Mouse (Mus musculus) embryonic facial prominence, embryonic 10.5 days (tissue): ENCODE data around the gene Cirbp. TPM values are rescaled to one million over a fixed set of nuclear protein-coding genes. Genes with fewer than 3 reads are reported as not detected.

ENCODE experiments used
- DNase-seq: peaks from one replicate; pipeline ENCODE4 v3.0.0-alpha.2; 2017; ENCODE audit warnings: low spot score
- H3K27ac ChIP-seq: fragments of 300-500 bp; sonication (generic); replicated peaks from 2 replicates; pipeline ENCODE4 v1.5.1; 2016; ENCODE audit warnings: mild to moderate bottlenecking
- H3K27me3 ChIP-seq: fragments of 300-500 bp; sonication (generic); replicated peaks from 2 replicates; pipeline ENCODE4 v1.6.1; 2016; ENCODE audit warnings: low read depth, mild to moderate bottlenecking; ENCODE audit not compliant: poor library complexity, severe bottlenecking
- H3K36me3 ChIP-seq: fragments of 300-500 bp; sonication (generic); replicated peaks from 2 replicates; pipeline ENCODE4 v1.6.1; 2016; ENCODE audit warnings: mild to moderate bottlenecking, moderate library complexity
- H3K4me1 ChIP-seq: fragments of 300-500 bp; sonication (generic); 2 replicates; pipeline ENCODE4 v1.6.1; 2016
- H3K4me3 ChIP-seq: fragments of 300-500 bp; sonication (generic); 2 replicates; pipeline ENCODE4 v1.5.1; 2016; ENCODE audit warnings: mild to moderate bottlenecking, moderate library complexity
- H3K9me3 ChIP-seq: fragments of 300-500 bp; sonication (generic); 2 replicates; pipeline ENCODE4 v1.6.1; 2016; ENCODE audit warnings: mild to moderate bottlenecking
- WGBS: fragments of 180-500 bp; shearing (Covaris S2); methylation state at CpG from one replicate; pipeline ENCODE4 v1.1.7; 2016; 5-methylcytosine and 5-hydroxymethylcytosine counted together
- polyA plus RNA-seq: library from polyadenylated mRNA; unstranded; fragments of >200 nt; fragmentation: Nextera tagmentation; extraction: Ambion mirVana; gene quantifications from 2 replicates; pipeline ENCODE4 v1.2.1, GENCODE M21; 2016

Cirbp gene
- polyA plus RNA-seq, 1 experiment from 2014 or later = 110 TPM

GRCm38 (mm10) chr10:80147719-80148601 is 17.8 kb upstream of the Cirbp start, which contains the start of gene Midn:
Gene Midn, plus strand, starts transcription at chr10:80148272.
- 1% methylated on average over 42 of the region's 42 CpGs for WGBS
- peak; percentile 89 for DNase-seq
- H3K36me3 ChIP-seq = peaks cover 75% of the 10 kb centered on the region
- no peaks in the 10 kb centered on the region for H3K27me3 ChIP-seq
- peaks cover 69% of the 10 kb centered on the region for H3K4me1 ChIP-seq
- peak within 1 kb of the TSS; percentile 99 for H3K4me3 ChIP-seq
- H3K9me3 ChIP-seq = no peaks in the 10 kb centered on the region
- H3K27ac ChIP-seq = peak within 1 kb of the TSS; percentile 100

- Histone ChIP-seq H3K27me3 (no peaks in the 10 kb centered on the region), H3K9me3 (no peaks in the 10 kb centered on the region), H3K27ac (peak overlapping the region; percentile 100), H3K4me3 (peak overlapping the region; percentile 99), H3K36me3 (peaks cover 78% of the 10 kb centered on the region), H3K4me1 (peaks cover 70% of the 10 kb centered on the region)
- peak; percentile 97 for DNase-seq
- WGBS = under 1% methylated on average over 57 of the region's 57 CpGs
Observed at GRCm38 (mm10) chr10:80148610-80149290, 17.0 kb upstream of the Cirbp start.

GRCm38 (mm10) chr10:80149291-80150225 is 16.2 kb upstream of the Cirbp start:
- under 1% methylated on average over 88 of the region's 88 CpGs for WGBS
- H3K36me3 ChIP-seq = peaks cover 78% of the 10 kb centered on the region
- H3K9me3 ChIP-seq = no peaks in the 10 kb centered on the region
- peak; percentile 100 for DNase-seq
- H3K27ac ChIP-seq = peak overlapping the region; percentile 100
- H3K4me1 ChIP-seq = peaks cover 71% of the 10 kb centered on the region
- no peaks in the 10 kb centered on the region for H3K27me3 ChIP-seq
- peak overlapping the region; percentile 99 for H3K4me3 ChIP-seq

- peak; percentile 93 for DNase-seq
- WGBS = under 1% methylated on average over 62 of the region's 71 CpGs
- Histone ChIP-seq H3K27ac (peak overlapping the region; percentile 100), H3K4me1 (peaks cover 73% of the 10 kb centered on the region), H3K36me3 (peaks cover 78% of the 10 kb centered on the region), H3K27me3 (no peaks in the 10 kb centered on the region), H3K9me3 (no peaks in the 10 kb centered on the region), H3K4me3 (peak overlapping the region; percentile 99)
Observed at GRCm38 (mm10) chr10:80150226-80151210, 15.3 kb upstream of the Cirbp start.

- Histone ChIP-seq H3K27me3 (no peaks in the 10 kb centered on the region), H3K36me3 (peaks cover 78% of the 10 kb centered on the region), H3K4me3 (peak overlapping the region; percentile 99), H3K9me3 (no peaks in the 10 kb centered on the region), H3K4me1 (peaks cover 73% of the 10 kb centered on the region), H3K27ac (peak overlapping the region; percentile 100)
- WGBS = under 1% methylated on average over 26 of the region's 26 CpGs
- peak; percentile 74 for DNase-seq
Observed at GRCm38 (mm10) chr10:80151211-80152034, 14.4 kb upstream of the Cirbp start.

GRCm38 (mm10) chr10:80152071-80152872 is 13.5 kb upstream of the Cirbp start:
- Histone ChIP-seq H3K27ac (peak overlapping the region; percentile 100), H3K9me3 (no peaks in the 10 kb centered on the region), H3K36me3 (peaks cover 79% of the 10 kb centered on the region), H3K4me1 (peaks cover 73% of the 10 kb centered on the region), H3K4me3 (peak overlapping the region; percentile 99), H3K27me3 (no peaks in the 10 kb centered on the region)
- whole genome bisulfite sequencing = 6% methylated on average over 15 of the region's 15 CpGs
- peak; percentile 70 for DNase-seq

GRCm38 (mm10) chr10:80152873-80153260 is 12.9 kb upstream of the Cirbp start:
- 45% methylated on average over 3 of the region's 3 CpGs for WGBS
- H3K27ac ChIP-seq = peak overlapping the region; percentile 100
- peak overlapping the region; percentile 99 for H3K4me3 ChIP-seq
- peaks cover 73% of the 10 kb centered on the region for H3K4me1 ChIP-seq
- no peaks in the 10 kb centered on the region for H3K9me3 ChIP-seq
- peaks cover 84% of the 10 kb centered on the region for H3K36me3 ChIP-seq
- DNase-seq = no peak
- no peaks in the 10 kb centered on the region for H3K27me3 ChIP-seq

- no peak for DNase-seq
- WGBS = 85% methylated on average over 19 of the region's 19 CpGs
- Histone ChIP-seq H3K4me3 (peak overlapping the region; percentile 99), H3K4me1 (peaks cover 77% of the 10 kb centered on the region), H3K27ac (peak overlapping the region; percentile 100), H3K36me3 (peaks cover 92% of the 10 kb centered on the region), H3K9me3 (no peaks in the 10 kb centered on the region), H3K27me3 (no peaks in the 10 kb centered on the region)
Observed at GRCm38 (mm10) chr10:80153713-80154112, 12.1 kb upstream of the Cirbp start.

GRCm38 (mm10) chr10:80154384-80154783 is 11.4 kb upstream of the Cirbp start:
- Histone ChIP-seq H3K27ac (no peak overlapping the region; the same call in 1 of the 2 replicates), H3K27me3 (no peaks in the 10 kb centered on the region), H3K4me3 (peak overlapping the region; percentile 99), H3K9me3 (no peaks in the 10 kb centered on the region), H3K4me1 (peaks cover 81% of the 10 kb centered on the region), H3K36me3 (peaks cover 93% of the 10 kb centered on the region)
- 88% methylated on average over 7 of the region's 7 CpGs for WGBS
- no peak for DNase-seq

GRCm38 (mm10) chr10:80155277-80155676 is 10.5 kb upstream of the Cirbp start:
- peaks cover 84% of the 10 kb centered on the region for H3K36me3 ChIP-seq
- H3K4me3 ChIP-seq = peak overlapping the region; percentile 99
- WGBS = 48% methylated on average over 1 of the region's 1 CpGs
- H3K27ac ChIP-seq = peak overlapping the region; percentile 15; the same call in 1 of the 2 replicates
- H3K4me1 ChIP-seq = peaks cover 90% of the 10 kb centered on the region
- DNase-seq = no peak
- no peaks in the 10 kb centered on the region for H3K27me3 ChIP-seq
- H3K9me3 ChIP-seq = no peaks in the 10 kb centered on the region
